Mouse (Mus musculus) kidney, adult 2 months (tissue): Measurements from ENCODE around the gene Parp16.

Experiments used
- CTCF ChIP-seq: fragments of 200-500 bp; conservative IDR thresholded peaks from 2 replicates; pipeline ENCODE4 v1.5.1; 2011; ENCODE audit warnings: low read depth, mild to moderate bottlenecking, control low read depth, low read length, moderate library complexity, mixed read lengths; ENCODE audit not compliant: insufficient read depth, insufficient read length
- POLR2A ChIP-seq: fragments of 200-500 bp; IDR thresholded peaks from one replicate; pipeline ENCODE4 v1.6.1; 2011; ENCODE audit warnings: low read depth, low read length, control low read depth

DNA sequence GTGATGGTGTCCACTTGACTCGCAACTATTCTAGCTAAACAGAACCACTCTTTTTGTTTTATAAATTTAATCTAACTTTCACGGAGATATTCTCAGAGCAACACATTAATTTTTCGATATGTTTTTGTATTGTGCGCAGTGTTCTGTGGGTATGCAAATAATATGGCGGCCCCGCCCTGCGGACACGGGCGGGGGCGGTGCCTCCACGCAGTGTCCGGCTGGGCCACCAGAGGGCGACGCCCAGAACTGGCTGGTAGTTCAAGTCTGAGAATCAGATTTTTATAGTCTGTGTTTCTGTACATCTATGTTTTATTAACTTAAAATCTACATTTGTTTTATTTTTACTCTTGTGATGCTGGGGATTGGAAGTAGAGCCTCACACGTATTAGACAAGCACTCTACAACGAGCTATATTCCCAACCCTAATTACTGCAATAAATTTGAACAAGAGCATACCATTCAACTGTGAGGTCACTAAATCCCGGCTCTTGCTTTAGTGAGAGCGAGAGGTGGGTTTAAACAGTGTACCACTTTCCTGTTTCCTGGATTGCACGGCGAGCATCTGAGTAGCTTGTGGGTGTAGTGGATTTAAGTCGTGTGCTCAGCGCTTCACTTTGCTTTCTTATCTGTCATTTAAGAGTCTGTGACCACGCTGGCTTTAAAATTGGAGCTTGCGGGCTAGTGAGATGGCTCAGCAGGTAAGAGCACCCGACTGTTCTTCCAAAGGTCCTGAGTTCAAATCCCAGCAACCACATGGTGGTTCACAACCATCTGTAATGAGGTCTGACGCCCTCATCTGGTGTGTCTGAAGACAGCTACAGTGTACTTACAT is 1.8 kb downstream of the Parp16 start:
- TF ChIP-seq POLR2A = no peak
- peak; percentile 77 for TF ChIP-seq CTCF
